Mouse (Mus musculus) layer of hippocampus, adult 8-10 months (tissue): ENCODE data around the gene Rheb. TPM values are rescaled to one million over a fixed set of nuclear protein-coding genes. Genes with fewer than 3 reads are reported as not detected.
A peak's percentile ranks its signal among the peaks of the same experiment; 100 is the strongest.
"Not testable (repeated sequence)": the region's sequence is repeated elsewhere in the genome, so short reads cannot be mapped to it uniquely, and the experiment has no call there.

Experiments used
- DNase-seq, 2 experiments: peaks; one replicate each; pipeline ENCODE4 v3.0.0; 2022; ENCODE audit warnings: low spot score in 2 of 2
- total RNA-seq, 4 experiments: library from RNA; stranded (reverse); gene quantifications; 2 replicates each; pipeline ENCODE4 v1.2.4; 2022

Gene Rheb
- total RNA-seq, result 100 to 1,000 TPM in 3 of 4 experiments, 10 to 100 TPM in 1; 96.3 to 112 (median 106) TPM

- peak; percentile 99 to 100 for DNase-seq
Measured at GRCm38 (mm10) chr5:24842274-24843102, at the start of gene Rheb. Rheb (minus strand) TSS chr5:24842624.

GRCm38 (mm10) chr5:24889860-24890259 lies 47.4 kb upstream of the Rheb start:
- no peak for DNase-seq

DNA sequence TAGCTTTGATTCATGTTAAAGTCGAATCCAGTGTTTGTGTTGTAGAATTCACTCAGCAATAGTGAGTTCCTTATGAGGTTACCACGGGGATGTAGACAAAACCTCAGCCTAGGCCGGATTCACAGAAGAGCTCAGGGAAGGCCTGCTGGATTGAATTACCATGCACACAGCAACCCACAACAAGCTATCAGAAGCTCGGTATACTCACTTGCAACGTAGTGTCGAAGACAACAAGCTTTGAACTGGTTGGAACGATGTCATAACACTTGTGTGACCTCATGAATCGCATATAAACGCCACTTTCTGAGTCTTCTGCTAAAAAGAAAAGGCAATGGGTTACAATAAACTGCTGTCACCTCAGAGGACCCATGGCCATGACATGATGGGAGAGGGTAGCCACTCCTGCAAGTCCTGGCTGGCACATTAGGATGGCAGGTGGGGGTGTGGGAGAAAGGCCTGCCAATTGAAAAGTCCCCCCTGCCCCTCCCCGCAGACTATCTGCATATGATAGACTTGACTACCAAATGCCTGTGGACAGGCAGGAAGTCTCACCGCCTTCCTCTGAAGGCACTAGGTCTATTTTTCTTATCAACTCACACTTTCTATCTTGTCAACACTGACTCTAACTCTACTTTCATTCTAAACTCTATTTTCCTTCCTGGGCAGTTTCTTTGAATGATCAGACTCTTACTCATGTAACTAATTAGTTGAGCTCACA lies 46.6 kb upstream of the Rheb start:
- DNase-seq, result no peak

DNA sequence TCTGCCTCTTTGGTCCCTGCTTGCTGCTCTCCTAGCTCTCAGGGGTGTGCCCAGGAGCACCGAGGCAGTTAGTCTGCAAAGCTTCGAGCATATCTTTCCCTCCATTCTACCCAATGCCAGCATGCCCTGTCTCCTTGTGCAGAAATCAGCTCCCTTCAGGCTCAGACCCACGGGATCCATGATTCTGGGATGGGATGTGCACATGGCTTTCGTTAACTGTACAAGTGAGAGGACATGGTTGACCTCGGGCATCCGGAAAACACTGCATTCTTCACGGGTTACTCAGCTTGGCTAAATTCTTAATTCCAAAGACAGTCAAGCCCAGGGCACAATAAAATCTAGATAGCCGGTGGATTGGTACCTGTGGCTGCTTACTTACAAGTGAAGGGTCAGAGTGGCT lies 44.8 kb upstream of the Rheb start:
- no peak for DNase-seq

- no peak for DNase-seq
Measured at GRCm38 (mm10) chr5:24878713-24879112, 36.3 kb upstream of the Rheb start.

DNA sequence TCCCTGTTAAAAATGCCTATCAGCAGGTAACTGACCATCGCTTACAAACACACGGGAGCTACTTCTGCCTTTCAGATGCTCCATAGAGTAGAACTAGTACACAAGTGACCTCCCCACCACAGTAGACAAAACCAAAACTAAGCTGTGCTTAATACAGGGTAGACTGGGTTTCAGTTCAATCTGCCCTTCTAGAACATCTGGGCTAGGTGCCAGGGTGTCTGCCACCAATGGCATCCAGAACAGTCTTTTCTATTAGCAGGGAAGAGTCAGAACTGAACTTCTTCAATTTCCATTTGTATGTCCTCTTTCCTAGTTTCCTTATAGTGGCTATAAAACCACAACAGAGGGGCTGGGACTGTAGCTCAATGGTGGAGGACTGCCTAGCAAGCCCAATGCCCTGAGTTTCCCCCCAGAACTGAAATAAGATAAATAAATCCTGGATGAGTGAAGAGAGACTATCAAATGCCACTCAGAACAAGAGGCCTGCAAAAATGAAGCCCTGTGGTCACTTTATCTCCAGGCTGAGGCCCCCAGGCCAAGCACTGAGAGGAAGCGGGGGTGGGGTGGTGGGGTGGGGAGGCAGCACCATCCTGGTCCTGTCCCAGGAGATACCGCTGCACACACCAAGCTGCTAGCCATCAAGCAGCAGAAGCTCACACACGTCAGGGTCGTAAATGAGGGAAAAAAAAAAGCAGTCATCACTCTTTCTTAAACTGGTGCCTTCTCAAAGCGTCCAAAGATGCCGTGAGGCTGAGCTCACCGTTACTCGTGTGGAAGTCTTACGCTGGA lies 35.6 kb upstream of the Rheb start:
- no peak for DNase-seq

- DNase-seq, result no peak
Measured at GRCm38 (mm10) chr5:24876653-24877052, 34.2 kb upstream of the Rheb start.

GRCm38 (mm10) chr5:24874111-24874510 lies 31.7 kb upstream of the Rheb start:
- DNase-seq, result peak in 1 of 2 experiments; percentile 46

- DNase-seq, result no peak
Measured at GRCm38 (mm10) chr5:24873221-24873620, 30.8 kb upstream of the Rheb start.

GRCm38 (mm10) chr5:24871276-24871675 lies 28.9 kb upstream of the Rheb start:
- peak in 1 of 2 experiments; percentile 53 for DNase-seq

GRCm38 (mm10) chr5:24869796-24870289 lies 27.4 kb upstream of the Rheb start:
- DNase-seq, result no peak

- DNase-seq, result no peak
Measured at GRCm38 (mm10) chr5:24863804-24864203, 21.4 kb upstream of the Rheb start.

DNA sequence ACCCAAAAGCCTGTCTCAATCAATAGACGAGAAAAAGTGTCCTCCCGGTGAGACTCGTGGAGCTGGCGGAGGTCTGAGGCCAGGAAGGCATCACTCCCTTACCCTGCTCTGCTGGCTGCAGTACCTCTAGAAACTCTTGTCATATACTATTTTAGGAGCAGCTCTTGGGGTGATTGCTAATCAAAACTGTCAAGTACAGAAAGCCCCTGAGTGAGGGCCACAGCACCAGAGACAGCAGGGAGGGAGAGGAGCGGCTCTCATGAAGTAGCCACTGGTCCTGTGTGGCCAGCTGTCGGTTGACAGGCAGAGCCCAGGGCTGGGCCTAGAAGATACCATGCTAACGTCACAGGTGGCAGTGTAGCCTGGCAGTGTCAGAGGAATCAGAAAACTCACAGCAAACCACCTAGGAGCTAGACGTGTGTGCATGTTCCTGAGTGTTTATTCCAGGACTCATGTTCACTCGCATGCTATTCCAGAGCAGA lies 19.1 kb upstream of the Rheb start:
- no peak for DNase-seq

DNA sequence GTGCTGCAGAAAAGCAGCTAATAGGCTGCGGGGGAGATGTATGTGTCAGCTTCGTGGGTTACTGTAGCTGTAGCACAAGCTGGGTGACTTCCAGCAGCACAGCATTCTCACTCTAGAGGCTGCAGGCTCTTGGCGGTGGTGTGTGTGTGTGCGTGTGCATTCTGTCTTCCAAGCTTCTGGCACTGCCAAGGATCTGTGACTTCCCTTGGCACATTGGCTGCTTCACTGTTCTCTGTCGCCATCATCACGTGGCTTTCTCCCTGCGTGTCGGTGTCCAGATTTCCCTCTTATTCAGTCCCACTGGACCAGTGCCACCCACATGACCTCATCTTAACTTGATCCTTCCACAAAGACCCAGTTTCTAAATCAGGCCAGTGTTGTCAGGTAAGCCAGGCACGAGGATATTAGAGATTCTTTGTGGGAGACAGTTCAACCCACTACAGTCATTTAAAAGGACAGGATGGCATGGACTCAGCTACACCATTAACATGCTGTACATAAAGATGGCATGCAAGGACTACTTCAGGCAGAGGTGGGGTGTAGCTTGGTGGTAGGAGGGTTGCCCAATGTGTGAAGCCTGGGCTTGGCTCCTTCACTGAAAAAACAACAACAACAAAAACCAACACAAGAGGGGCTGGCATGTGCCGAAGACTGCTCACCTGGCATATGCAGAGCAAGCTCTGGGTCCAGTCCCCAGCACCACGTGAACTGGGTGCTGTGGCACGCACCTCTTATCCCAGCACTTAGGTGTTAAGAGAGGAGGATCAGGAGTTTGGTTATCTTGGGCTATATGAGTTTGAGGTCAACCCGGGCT lies 18.4 kb upstream of the Rheb start:
- peak; percentile 76 to 85 for DNase-seq

DNA sequence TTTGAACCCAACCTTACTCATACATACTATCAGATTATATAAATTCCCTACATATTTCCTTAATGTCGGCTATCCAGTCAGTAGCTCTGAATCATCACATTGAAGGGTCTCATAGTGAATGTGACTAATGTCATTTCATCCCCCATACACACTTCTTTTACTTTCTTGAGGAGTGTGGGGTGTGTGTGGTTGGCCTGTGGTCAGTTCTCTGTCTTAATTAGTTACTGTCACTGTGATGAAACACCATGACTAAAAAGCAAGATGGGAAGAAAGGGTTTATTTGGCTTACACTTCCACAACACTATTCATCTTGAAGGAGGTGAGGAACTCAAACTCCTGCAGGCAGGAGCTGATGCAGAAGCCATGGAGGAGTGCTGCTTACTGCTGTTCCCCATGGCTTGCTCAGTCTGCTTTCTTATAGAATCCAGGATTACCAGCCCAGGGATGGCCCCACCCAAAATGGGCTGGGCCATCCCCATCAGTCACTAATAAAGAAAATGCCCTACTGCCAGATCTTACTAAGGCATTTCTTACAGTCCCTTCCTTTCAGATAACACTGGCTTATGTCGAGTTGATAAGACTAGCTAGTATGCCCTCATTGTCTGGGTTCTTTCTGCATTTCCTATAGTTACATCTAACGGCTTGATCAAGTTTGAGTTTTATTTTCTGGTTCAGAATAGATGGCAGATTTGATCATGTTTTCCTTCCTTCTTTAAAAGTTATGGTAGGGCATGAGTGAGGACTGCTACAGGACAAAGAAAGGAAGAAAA lies 17.5 kb upstream of the Rheb start:
- DNase-seq, result no peak

GRCm38 (mm10) chr5:24854827-24855600 lies 12.6 kb upstream of the Rheb start:
- DNase-seq, result no peak

DNA sequence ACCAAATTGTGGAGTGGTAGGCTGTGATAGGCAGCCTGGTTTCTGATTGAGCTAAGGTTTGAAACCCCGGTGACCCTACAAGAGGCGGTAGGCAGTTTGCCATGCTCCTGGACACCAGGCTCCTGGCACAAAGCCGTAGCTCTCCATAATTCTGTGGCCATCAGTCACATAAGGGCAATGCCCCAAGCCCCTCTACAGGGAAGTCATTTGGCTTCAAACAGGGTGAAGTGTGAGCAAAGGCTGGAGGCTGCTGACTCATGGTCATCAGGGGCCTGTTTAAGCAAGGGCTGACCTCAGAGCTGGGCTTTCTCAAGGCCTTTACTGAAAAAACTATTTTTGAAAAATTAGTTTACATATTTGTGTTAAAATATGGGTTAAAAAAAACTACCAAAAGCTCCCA lies 11.8 kb upstream of the Rheb start:
- DNase-seq, result no peak

GRCm38 (mm10) chr5:24848261-24848660 lies 5.8 kb upstream of the Rheb start:
- not testable (repeated sequence) for DNase-seq

DNA sequence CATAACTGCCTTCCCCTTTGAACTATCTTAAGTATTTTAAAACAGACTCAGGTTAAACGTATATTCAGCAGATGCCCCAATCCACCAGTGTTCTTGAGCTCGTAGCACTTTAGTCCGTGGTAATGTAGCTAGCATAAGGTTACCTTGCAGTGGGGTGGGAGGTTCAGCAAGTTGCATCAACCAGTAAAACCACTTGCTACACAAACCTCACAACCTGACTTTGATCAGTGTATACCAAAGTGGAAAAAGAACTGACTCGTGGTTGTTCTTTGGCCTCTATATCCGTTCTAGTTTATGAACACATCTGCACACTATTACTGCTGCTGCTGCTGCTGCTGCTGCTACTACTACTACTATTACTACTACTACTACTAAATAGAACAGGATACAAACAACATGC lies 1.4 kb upstream of the Rheb start:
- no peak for DNase-seq
